Mouse (Mus musculus) myocyte (in vitro differentiated cells): ENCODE data around the gene Chrnb1.

Experiments
- E2F4 ChIP-seq: IDR thresholded peaks from one replicate; pipeline ENCODE4 v1.6.1; 2011; ENCODE audit warnings: mild to moderate bottlenecking, control low read depth, moderate library complexity; ENCODE audit not compliant: insufficient read depth
- MAX ChIP-seq: IDR thresholded peaks from one replicate; pipeline ENCODE4 v1.6.1; 2011; ENCODE audit warnings: low read depth, mild to moderate bottlenecking, control low read depth
- MYOD1 ChIP-seq, 3 experiments: IDR thresholded peaks; one replicate each; pipeline ENCODE4 v1.6.1; 2011; ENCODE audit warnings: control low read depth in 2 of 3, low read depth in 2 of 3, mild to moderate bottlenecking in 2 of 3, moderate library complexity in 1 of 3; ENCODE audit not compliant: insufficient read length in 2 of 3, control insufficient read depth in 1 of 3
- MYOG ChIP-seq, 3 experiments: IDR thresholded peaks; one replicate each; pipeline ENCODE4 v1.6.1; 2011; ENCODE audit warnings: control low read depth in 2 of 3, low read depth in 2 of 3, mild to moderate bottlenecking in 2 of 3; ENCODE audit not compliant: insufficient read length in 2 of 3, control insufficient read depth in 1 of 3, insufficient read depth in 1 of 3
- POLR2A ChIP-seq: IDR thresholded peaks from one replicate; pipeline ENCODE4 v1.6.1; 2011; ENCODE audit warnings: low read depth, mild to moderate bottlenecking, control low read depth, moderate library complexity; ENCODE audit not compliant: insufficient read length
- POLR2AphosphoS2 ChIP-seq: IDR thresholded peaks from one replicate; pipeline ENCODE4 v1.6.1; 2011; ENCODE audit warnings: low read depth, control low read depth; ENCODE audit not compliant: insufficient read length
- REST ChIP-seq: IDR thresholded peaks from one replicate; pipeline ENCODE4 v1.6.1; 2011; ENCODE audit warnings: mild to moderate bottlenecking, control low read depth, moderate library complexity; ENCODE audit not compliant: insufficient read depth, insufficient read length
- SRF ChIP-seq: IDR thresholded peaks from one replicate; pipeline ENCODE4 v1.6.1; 2011; ENCODE audit warnings: low read depth; ENCODE audit not compliant: control insufficient read depth, insufficient read length
- TCF12 ChIP-seq: IDR thresholded peaks from one replicate; pipeline ENCODE4 v1.6.1; 2011; ENCODE audit warnings: mild to moderate bottlenecking, control low read depth; ENCODE audit not compliant: poor library complexity, insufficient read depth, severe bottlenecking
- USF1 ChIP-seq: IDR thresholded peaks from one replicate; pipeline ENCODE4 v1.6.1; 2011; ENCODE audit warnings: low read depth, mild to moderate bottlenecking, control low read depth, moderate library complexity

- TF ChIP-seq E2F4, result no peak
- no peak for TF ChIP-seq POLR2A
- TF ChIP-seq USF1, result no peak
- TF ChIP-seq REST, result no peak
- no peak for TF ChIP-seq TCF12
- no peak for TF ChIP-seq MYOG (IDR thresholded peaks at IDR 0.05; ENCODE audit: control insufficient read depth in 1 of 3, insufficient read depth in 1 of 3, insufficient read length in 2 of 3, low read depth in 2 of 3)
- no peak for TF ChIP-seq POLR2AphosphoS2
- no peak for TF ChIP-seq SRF
- no peak for TF ChIP-seq MAX
- TF ChIP-seq MYOD1 (IDR thresholded peaks at IDR 0.05; ENCODE audit: control insufficient read depth in 1 of 3, insufficient read length in 2 of 3, low read depth in 2 of 3), result no peak
These were observed 37.7 kb downstream of the Chrnb1 start for GRCm38 (mm10) chr11:69758090-69758456.
